Mouse (Mus musculus) spleen, adult 2 months (tissue): ENCODE measurements at regions not wholly inside any gene's neighbourhood (a gene's known extent, or its start where the extent isn't known, plus 50 kb on each side); places are given as distances from the start of the nearest gene placed in this dataset.

Experiments
- CTCF ChIP-seq: fragments of 200-500 bp; IDR thresholded peaks from 2 replicates; pipeline ENCODE4 v1.5.1; 2011; ENCODE audit warnings: mild to moderate bottlenecking, inconsistent platforms; ENCODE audit not compliant: insufficient read depth, insufficient read length, insufficient replicate concordance; ENCODE audit errors: extremely low read depth
- POLR2A ChIP-seq: fragments of 200-500 bp; IDR thresholded peaks from 2 replicates; pipeline ENCODE4 v1.6.1; 2011; ENCODE audit warnings: low read depth, low read length, inconsistent platforms

GRCm38 (mm10) chr6:144910392-144910791, 128.6 kb upstream of the Sox5 start:
- TF ChIP-seq CTCF (no peak), POLR2A (no peak)
